Mouse (Mus musculus): ENCODE results near the gene Pip4k2a.

DNA sequence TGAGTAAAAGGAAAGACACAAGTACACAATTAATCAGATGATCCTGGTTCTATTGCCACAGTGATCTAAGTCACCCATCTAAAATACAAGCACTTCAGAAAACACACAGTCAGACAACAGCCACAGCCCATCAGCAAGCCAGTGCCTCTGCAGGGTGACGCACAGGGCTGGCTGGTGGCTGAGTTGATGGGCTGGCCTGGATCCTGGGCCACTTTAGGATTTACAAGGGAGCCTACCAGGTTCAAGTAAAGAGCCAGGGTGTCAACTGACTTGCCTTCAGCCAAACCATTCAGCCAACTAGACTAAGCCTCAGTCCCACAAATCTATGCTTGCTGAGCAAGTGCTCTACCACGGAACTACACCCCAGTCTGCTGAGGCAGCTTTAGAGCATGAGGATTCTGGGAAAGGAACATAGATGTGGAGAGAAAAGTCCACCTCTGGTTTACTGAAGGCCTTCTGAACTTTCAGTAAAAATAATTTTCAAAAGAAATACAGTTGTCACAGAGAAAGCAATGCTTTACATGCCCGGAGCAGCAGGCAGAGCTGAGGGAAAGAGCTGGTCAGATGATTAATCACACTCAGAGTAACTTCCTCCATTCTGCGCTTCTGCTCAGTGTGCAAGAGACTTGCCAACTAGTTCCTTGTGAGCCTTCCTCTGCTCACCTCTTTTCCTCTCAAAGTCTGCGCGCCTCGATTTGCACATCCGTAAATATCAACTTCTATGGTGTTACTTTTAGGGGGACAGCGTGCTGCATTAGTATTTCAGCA is 94.4 kb downstream of the Pip4k2a start:
- TF ChIP-seq CTCF (IDR thresholded peaks at IDR 0.05; ENCODE audit: extremely low read depth, insufficient read depth, insufficient read length, insufficient replicate concordance) = no peak
- TF ChIP-seq POLR2A (IDR thresholded peaks at IDR 0.05; ENCODE audit: low read depth, low read length) = no peak
